Mouse (Mus musculus) cortical plate, adult 2 months (tissue): ENCODE data around the gene Hdc.

Experiments
- CTCF ChIP-seq: fragments of 200-500 bp; IDR thresholded peaks from 2 replicates; pipeline ENCODE4 v1.5.1; 2011; ENCODE audit warnings: mild to moderate bottlenecking, control low read depth, low read length; ENCODE audit not compliant: insufficient read depth; ENCODE audit errors: extremely low read depth
- POLR2A ChIP-seq: fragments of 200-500 bp; IDR thresholded peaks from 2 replicates; pipeline ENCODE4 v1.6.1; 2011; ENCODE audit warnings: mild to moderate bottlenecking, low read length, control low read depth; ENCODE audit not compliant: insufficient read depth; ENCODE audit errors: extremely low read depth

DNA sequence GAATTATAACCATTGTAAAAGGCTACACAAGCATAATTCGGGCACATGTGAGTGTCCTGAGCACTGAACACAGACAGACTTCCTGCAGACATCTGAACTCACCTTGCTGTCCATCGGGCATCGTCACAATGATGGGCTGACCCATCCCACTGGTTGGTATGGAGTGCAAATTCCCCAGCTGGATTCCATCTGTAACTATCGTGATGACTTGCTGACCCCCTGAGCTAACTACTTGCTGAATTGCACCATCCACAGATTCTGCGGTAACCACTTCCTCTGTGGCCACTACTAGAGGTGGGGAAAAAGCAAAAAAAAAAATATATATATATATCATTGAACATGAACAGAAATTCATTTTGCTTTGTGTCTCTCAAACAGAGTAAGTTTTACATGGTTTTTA, 27.4 kb upstream of the Hdc start:
- TF ChIP-seq CTCF = no peak
- TF ChIP-seq POLR2A = no peak
